Mouse (Mus musculus): ENCODE measurements around the gene Eloa.
A peak's percentile ranks its signal among the peaks of the same experiment; 100 is the strongest.

DNA sequence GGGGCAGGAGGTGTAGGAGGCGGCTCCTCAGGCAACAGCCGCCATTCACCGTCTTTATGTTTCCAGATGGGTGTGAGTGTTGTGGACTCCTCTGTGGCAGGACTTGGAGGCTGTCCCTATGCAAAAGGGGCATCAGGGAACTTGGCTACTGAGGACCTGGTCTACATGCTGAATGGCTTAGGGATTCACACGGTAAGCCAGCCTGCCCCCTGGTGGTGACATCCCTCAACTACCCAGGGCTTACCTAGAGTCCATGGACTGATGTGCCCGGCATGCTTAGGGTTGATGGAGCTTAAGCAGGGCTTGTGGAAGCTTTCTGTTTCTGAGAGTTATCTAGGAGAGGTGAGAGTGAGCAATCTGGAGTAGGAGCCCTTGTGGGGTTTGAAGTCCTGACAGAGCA, 60.8 kb downstream of the Eloa start:
- TF ChIP-seq CTCF (IDR thresholded peaks at IDR 0.05; ENCODE audit: low read depth, low read length) (peak; percentile 96), POLR2A (IDR thresholded peaks at IDR 0.05; ENCODE audit: extremely low read depth, insufficient read depth, low read length) (no peak)
